Mouse (Mus musculus) heart, embryonic 15.5 days (tissue): Measurements from ENCODE around the gene Parn. TPM values are rescaled to one million over a fixed set of nuclear protein-coding genes. Genes with fewer than 3 reads are reported as not detected.

Experiments used
- ATAC-seq: fragments of 200-750 bp; cut with Nextera tagmentation; replicated peaks from 2 replicates; pipeline ENCODE4 v1.8.0; 2017; ENCODE audit warnings: low read depth, moderate TSS enrichment; ENCODE audit not compliant: insufficient number of reproducible peaks, insufficient read depth, low FRiP score
- H3K27ac ChIP-seq: fragments of 300-500 bp; sonication (generic); 2 replicates; pipeline ENCODE4 v1.5.1; 2015; ENCODE audit warnings: mild to moderate bottlenecking, inconsistent platforms
- H3K27me3 ChIP-seq: fragments of 300-500 bp; sonication (generic); 2 replicates; pipeline ENCODE4 v1.6.1; 2015; ENCODE audit warnings: inconsistent platforms
- H3K36me3 ChIP-seq: fragments of 300-500 bp; sonication (generic); 2 replicates; pipeline ENCODE4 v1.6.1; 2015; ENCODE audit warnings: mild to moderate bottlenecking, inconsistent platforms
- H3K4me1 ChIP-seq: fragments of 300-500 bp; sonication (generic); replicated peaks from 2 replicates; pipeline ENCODE4 v1.6.1; 2015; ENCODE audit warnings: inconsistent platforms
- H3K4me2 ChIP-seq: fragments of 300-500 bp; sonication (generic); 2 replicates; pipeline ENCODE4 v1.6.1; 2015; ENCODE audit warnings: inconsistent platforms, mild to moderate bottlenecking, moderate library complexity
- H3K4me3 ChIP-seq: fragments of 300-500 bp; sonication (generic); 2 replicates; pipeline ENCODE4 v1.5.1; 2015; ENCODE audit warnings: mild to moderate bottlenecking, inconsistent platforms
- H3K9ac ChIP-seq: fragments of 300-500 bp; sonication (generic); 2 replicates; pipeline ENCODE4 v1.6.1; 2015; ENCODE audit warnings: mild to moderate bottlenecking, inconsistent platforms
- H3K9me3 ChIP-seq: fragments of 300-500 bp; sonication (generic); replicated peaks from 2 replicates; pipeline ENCODE4 v1.6.1; 2016; ENCODE audit warnings: inconsistent platforms
- WGBS: fragments of 180-500 bp; shearing (Covaris S2); methylation state at CpG from one replicate; pipeline ENCODE4 v1.1.7; 2015; ENCODE audit warnings: mixed read lengths; 5-methylcytosine and 5-hydroxymethylcytosine counted together
- polyA plus RNA-seq: library from polyadenylated mRNA; unstranded; fragments of >200 nt; fragmentation: Nextera tagmentation; extraction: Ambion mirVana; gene quantifications from 2 replicates; pipeline ENCODE4 v1.2.1, GENCODE M21; 2015

Gene Parn
- polyA plus RNA-seq, 1 experiment from 2014 or later: 25.6 TPM

- WGBS: 83% methylated on average over 7 of the region's 7 CpGs
- H3K27ac ChIP-seq: no peak overlapping the region
Measured at GRCm38 (mm10) chr16:13556446-13556845, 111.5 kb downstream of the Parn start.

GRCm38 (mm10) chr16:13550667-13551066, 117.3 kb downstream of the Parn start:
- WGBS: 77% methylated on average over 3 of the region's 3 CpGs
- no peaks in the 10 kb centered on the region for H3K27me3 ChIP-seq
- H3K9me3 ChIP-seq: peaks cover 17% of the 10 kb centered on the region
- no peaks in the 10 kb centered on the region for H3K4me1 ChIP-seq
- H3K4me2 ChIP-seq: no peak overlapping the region
- H3K4me3 ChIP-seq: no peak overlapping the region
- no peak overlapping the region for H3K9ac ChIP-seq
- peaks cover 26% of the 10 kb centered on the region for H3K36me3 ChIP-seq
- no peak for ATAC-seq
- H3K27ac ChIP-seq: no peak overlapping the region

More at GRCm38 (mm10) chr16:13556446-13556845, 111.5 kb downstream of the Parn start:
- no peak overlapping the region for H3K9ac ChIP-seq
- H3K9me3 ChIP-seq: no peaks in the 10 kb centered on the region
- H3K4me1 ChIP-seq: peaks cover 13% of the 10 kb centered on the region
- no peaks in the 10 kb centered on the region for H3K27me3 ChIP-seq
- ATAC-seq: no peak
- H3K4me2 ChIP-seq: no peak overlapping the region
- H3K4me3 ChIP-seq: no peak overlapping the region
- H3K36me3 ChIP-seq: peaks cover 8% of the 10 kb centered on the region; the same call in 1 of the 2 replicates

GRCm38 (mm10) chr16:13549976-13550375, 118.0 kb downstream of the Parn start:
- peaks cover 23% of the 10 kb centered on the region for H3K9me3 ChIP-seq
- H3K27me3 ChIP-seq: no peaks in the 10 kb centered on the region
- H3K4me1 ChIP-seq: no peaks in the 10 kb centered on the region
- no peak for ATAC-seq
- peaks cover 27% of the 10 kb centered on the region for H3K36me3 ChIP-seq
- WGBS: 90% methylated on average over 2 of the region's 2 CpGs
- H3K4me2 ChIP-seq: no peak overlapping the region
- no peak overlapping the region for H3K27ac ChIP-seq
- H3K4me3 ChIP-seq: no peak overlapping the region
- H3K9ac ChIP-seq: no peak overlapping the region

GRCm38 (mm10) chr16:13541816-13542215, 126.2 kb downstream of the Parn start:
- Histone ChIP-seq H3K9me3 (peaks cover 20% of the 10 kb centered on the region), H3K4me2 (no peak overlapping the region), H3K27me3 (no peaks in the 10 kb centered on the region), H3K36me3 (peaks cover 21% of the 10 kb centered on the region), H3K9ac (no peak overlapping the region), H3K4me3 (no peak overlapping the region), H3K4me1 (peaks cover 7% of the 10 kb centered on the region), H3K27ac (no peak overlapping the region)
- no peak for ATAC-seq
- WGBS: 55% methylated on average over 4 of the region's 4 CpGs

GRCm38 (mm10) chr16:13541121-13541747, 126.7 kb downstream of the Parn start:
- no peaks in the 10 kb centered on the region for H3K27me3 ChIP-seq
- H3K9me3 ChIP-seq: peaks cover 15% of the 10 kb centered on the region
- no peak overlapping the region for H3K4me2 ChIP-seq
- peaks cover 16% of the 10 kb centered on the region for H3K36me3 ChIP-seq
- H3K4me3 ChIP-seq: no peak overlapping the region
- ATAC-seq: no peak
- H3K4me1 ChIP-seq: peaks cover 7% of the 10 kb centered on the region
- H3K9ac ChIP-seq: no peak overlapping the region
- H3K27ac ChIP-seq: no peak overlapping the region
- 60% methylated on average over 15 of the region's 15 CpGs for WGBS

GRCm38 (mm10) chr16:13538933-13539648, 128.9 kb downstream of the Parn start:
- Histone ChIP-seq H3K36me3 (no peaks in the 10 kb centered on the region; the same call in 1 of the 2 replicates), H3K4me1 (peaks cover 7% of the 10 kb centered on the region), H3K4me2 (no peak overlapping the region), H3K27ac (no peak overlapping the region), H3K9ac (no peak overlapping the region), H3K27me3 (no peaks in the 10 kb centered on the region), H3K4me3 (no peak overlapping the region), H3K9me3 (no peaks in the 10 kb centered on the region)
- WGBS: 86% methylated on average over 9 of the region's 9 CpGs
- ATAC-seq: no peak

GRCm38 (mm10) chr16:13538213-13538932, 129.6 kb downstream of the Parn start:
- ATAC-seq: no peak
- peaks cover 7% of the 10 kb centered on the region for H3K4me1 ChIP-seq
- H3K4me3 ChIP-seq: no peak overlapping the region
- no peak overlapping the region for H3K9ac ChIP-seq
- H3K4me2 ChIP-seq: no peak overlapping the region
- no peaks in the 10 kb centered on the region for H3K27me3 ChIP-seq
- H3K27ac ChIP-seq: no peak overlapping the region
- no peaks in the 10 kb centered on the region; the same call in 1 of the 2 replicates for H3K36me3 ChIP-seq
- 74% methylated on average over 13 of the region's 13 CpGs for WGBS
- no peaks in the 10 kb centered on the region for H3K9me3 ChIP-seq

GRCm38 (mm10) chr16:13536404-13536803, 131.6 kb downstream of the Parn start:
- peaks cover 2% of the 10 kb centered on the region; the same call in 1 of the 2 replicates for H3K4me1 ChIP-seq
- no peaks in the 10 kb centered on the region for H3K9me3 ChIP-seq
- H3K9ac ChIP-seq: no peak overlapping the region
- no peak overlapping the region for H3K4me3 ChIP-seq
- H3K27ac ChIP-seq: no peak overlapping the region
- 74% methylated on average over 7 of the region's 7 CpGs for WGBS
- H3K27me3 ChIP-seq: no peaks in the 10 kb centered on the region
- no peak overlapping the region for H3K4me2 ChIP-seq
- ATAC-seq: no peak
- H3K36me3 ChIP-seq: no peaks in the 10 kb centered on the region; the same call in 1 of the 2 replicates

GRCm38 (mm10) chr16:13535856-13536255, 132.1 kb downstream of the Parn start:
- Histone ChIP-seq H3K27me3 (no peaks in the 10 kb centered on the region), H3K36me3 (no peaks in the 10 kb centered on the region; the same call in 1 of the 2 replicates), H3K4me3 (no peak overlapping the region), H3K9me3 (no peaks in the 10 kb centered on the region), H3K27ac (no peak overlapping the region), H3K4me2 (no peak overlapping the region), H3K9ac (no peak overlapping the region), H3K4me1 (no peaks in the 10 kb centered on the region)
- no peak for ATAC-seq
- 48% methylated on average over 12 of the region's 12 CpGs for WGBS

- Histone ChIP-seq H3K4me3 (no peak overlapping the region), H3K27ac (no peak overlapping the region), H3K4me2 (no peak overlapping the region), H3K4me1 (no peaks in the 10 kb centered on the region), H3K9me3 (no peaks in the 10 kb centered on the region), H3K9ac (no peak overlapping the region), H3K27me3 (no peaks in the 10 kb centered on the region), H3K36me3 (no peaks in the 10 kb centered on the region)
- no peak for ATAC-seq
Measured at GRCm38 (mm10) chr16:13532840-13533239, 135.1 kb downstream of the Parn start.

- no peaks in the 10 kb centered on the region for H3K4me1 ChIP-seq
- no peaks in the 10 kb centered on the region for H3K36me3 ChIP-seq
- H3K4me2 ChIP-seq: no peak overlapping the region
- no peak for ATAC-seq
- no peak overlapping the region for H3K9ac ChIP-seq
- H3K9me3 ChIP-seq: no peaks in the 10 kb centered on the region
- 78% methylated on average over 5 of the region's 5 CpGs for WGBS
- no peak overlapping the region for H3K27ac ChIP-seq
- no peaks in the 10 kb centered on the region for H3K27me3 ChIP-seq
- H3K4me3 ChIP-seq: no peak overlapping the region
Measured at GRCm38 (mm10) chr16:13531279-13531678, 136.7 kb downstream of the Parn start.
